Mouse (Mus musculus): Measurements from ENCODE around the gene Strip2. TPM values are rescaled to one million over a fixed set of nuclear protein-coding genes. Genes with fewer than 3 reads are reported as not detected.

Strip2 gene
- total RNA-seq, 2 experiments from 2014 or later: 2.2 to 2.6 TPM

DNA sequence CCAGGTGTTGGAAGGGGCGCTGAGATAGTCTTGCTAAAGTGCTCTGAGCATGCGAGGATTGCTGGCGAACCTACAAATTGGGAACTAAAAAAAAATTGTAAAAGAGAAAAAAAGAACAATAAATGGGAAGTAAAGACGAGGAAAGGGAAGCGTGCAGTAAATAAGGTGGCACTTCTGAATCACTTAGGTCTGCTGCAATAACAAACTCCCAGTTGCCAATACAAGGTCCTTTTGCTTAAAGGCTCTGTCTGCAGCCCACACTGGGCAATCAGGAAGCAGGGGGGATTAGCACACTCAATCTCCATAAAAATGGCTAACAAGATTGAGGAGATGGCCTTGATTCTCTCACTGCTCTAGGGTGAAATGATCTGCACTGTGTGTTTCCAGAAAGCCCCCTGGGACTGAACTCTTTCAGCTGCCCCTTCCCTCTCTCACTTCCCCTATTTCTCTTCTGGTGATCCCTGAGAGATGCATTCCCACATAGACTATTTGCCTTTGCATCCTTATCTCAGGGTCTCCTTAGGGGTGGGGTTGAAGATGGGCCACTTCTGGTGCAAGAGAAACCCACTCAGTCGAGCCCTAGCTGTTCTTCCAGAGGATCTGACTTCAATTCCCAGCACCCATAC is 8.9 kb downstream of the Strip2 start:
- DNase-seq (ENCODE audit: low spot score in 2 of 2): no peak

- DNase-seq (ENCODE audit: low spot score in 2 of 2): no peak
Observed at GRCm38 (mm10) chr6:29930087-29930486, 13.3 kb downstream of the Strip2 start.

DNA sequence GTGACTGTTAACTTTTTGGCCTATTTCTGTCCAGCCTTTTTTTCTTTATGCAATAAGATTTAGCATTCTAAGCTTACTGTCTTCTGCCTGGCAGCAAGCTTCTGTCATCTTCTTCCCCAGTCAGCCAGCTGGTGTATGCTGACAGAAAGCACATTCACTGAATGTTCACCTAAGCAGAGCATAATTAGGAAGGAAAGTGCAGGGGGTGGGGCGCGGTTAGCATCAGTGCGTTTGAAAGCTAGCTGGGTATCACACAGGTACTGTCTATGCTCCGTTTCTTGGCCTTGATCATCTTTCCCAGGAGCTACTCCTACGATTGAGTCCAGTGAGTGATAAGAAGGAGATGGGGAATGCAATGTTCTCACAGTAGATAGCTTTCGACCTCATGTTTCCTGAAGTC is 13.9 kb downstream of the Strip2 start:
- DNase-seq (ENCODE audit: low spot score in 2 of 2): no peak

GRCm38 (mm10) chr6:29931181-29931580 is 14.4 kb downstream of the Strip2 start:
- no peak for DNase-seq (ENCODE audit: low spot score in 2 of 2)

DNA sequence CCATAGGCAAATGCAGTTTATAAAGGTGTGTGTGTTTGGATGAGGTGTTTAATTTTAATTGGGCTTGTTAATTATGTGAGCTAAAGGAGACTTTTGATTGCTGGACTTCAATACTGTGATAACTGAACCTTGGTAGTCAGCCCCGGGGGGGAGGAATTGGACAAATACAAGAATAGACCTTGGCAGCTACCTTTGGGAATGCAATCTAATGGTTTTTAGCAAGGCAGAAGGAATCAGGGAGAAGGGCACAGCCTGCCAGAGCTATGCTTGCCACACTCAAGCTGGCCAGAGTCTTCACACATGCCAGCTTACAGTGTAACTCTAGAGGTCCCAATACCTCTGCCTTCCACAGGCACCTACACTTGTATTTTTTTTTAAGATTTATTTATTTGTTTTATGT is 18.9 kb downstream of the Strip2 start:
- no peak for DNase-seq (ENCODE audit: low spot score in 2 of 2)

GRCm38 (mm10) chr6:29940428-29940827 is 23.6 kb downstream of the Strip2 start:
- no peak for DNase-seq (ENCODE audit: low spot score in 2 of 2)

DNA sequence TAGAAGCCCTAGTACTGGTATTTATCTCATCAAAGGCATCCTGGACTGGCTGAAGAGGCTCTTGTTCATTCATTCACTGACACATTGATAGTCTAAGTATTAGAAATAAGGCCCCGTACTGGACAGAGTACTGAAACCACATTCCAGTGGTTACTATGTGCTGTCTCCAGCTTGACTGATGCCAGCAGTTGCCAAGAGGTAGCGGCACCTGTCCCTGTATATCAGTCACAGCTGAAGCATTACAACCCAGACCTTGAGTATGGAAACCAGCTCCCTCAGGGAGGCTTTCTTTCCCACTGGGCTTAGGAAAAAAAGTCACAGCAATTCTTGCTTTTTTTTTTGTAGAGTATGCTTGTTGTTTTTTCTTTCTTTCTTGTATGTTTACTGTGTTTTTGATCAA is 24.2 kb downstream of the Strip2 start:
- no peak for DNase-seq (ENCODE audit: low spot score in 2 of 2)

DNA sequence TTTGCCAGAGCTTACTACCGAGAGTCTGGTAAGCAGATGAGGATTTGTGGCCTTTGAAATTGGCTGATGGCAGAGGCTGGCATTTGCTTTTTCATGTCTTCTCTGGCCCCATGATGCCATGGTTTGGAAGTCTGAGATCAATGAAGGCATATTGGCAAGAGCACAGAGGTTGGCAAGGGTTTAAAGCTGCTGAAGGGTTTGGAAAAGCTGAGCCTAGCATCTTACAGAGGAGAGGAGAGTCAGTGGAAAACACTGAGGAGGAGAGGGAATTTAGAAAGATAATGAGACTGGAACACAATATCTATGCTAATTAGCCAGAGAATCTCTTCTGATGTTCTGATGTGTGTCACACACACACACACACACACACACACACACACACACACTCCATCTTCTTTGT is 27.7 kb downstream of the Strip2 start:
- no peak for DNase-seq (ENCODE audit: low spot score in 2 of 2)

- DNase-seq (ENCODE audit: low spot score in 2 of 2): no peak
Observed at GRCm38 (mm10) chr6:29946568-29946967, 29.8 kb downstream of the Strip2 start.

DNA sequence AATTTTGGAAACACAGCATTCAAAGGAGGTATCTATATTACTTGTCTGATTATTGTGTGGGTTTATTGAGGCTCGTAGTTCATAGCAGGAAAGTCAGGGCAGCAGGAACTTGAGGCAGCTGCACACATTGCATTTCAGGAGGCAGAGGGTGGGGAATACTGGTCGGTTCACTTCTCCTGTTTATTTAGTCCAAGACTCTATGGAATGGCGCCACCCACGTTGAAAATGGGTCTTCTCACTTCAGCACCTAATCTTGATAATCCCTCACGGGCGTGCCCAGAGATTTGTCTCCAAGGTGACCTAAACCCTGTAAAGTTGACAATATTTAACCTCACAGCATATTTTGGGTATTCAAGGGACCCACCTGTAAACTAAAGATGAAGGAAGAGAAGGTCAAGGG is 31.0 kb downstream of the Strip2 start:
- no peak for DNase-seq (ENCODE audit: low spot score in 2 of 2)

- no peak for DNase-seq (ENCODE audit: low spot score in 2 of 2)
Observed at GRCm38 (mm10) chr6:29956749-29957148, 39.9 kb downstream of the Strip2 start.

DNA sequence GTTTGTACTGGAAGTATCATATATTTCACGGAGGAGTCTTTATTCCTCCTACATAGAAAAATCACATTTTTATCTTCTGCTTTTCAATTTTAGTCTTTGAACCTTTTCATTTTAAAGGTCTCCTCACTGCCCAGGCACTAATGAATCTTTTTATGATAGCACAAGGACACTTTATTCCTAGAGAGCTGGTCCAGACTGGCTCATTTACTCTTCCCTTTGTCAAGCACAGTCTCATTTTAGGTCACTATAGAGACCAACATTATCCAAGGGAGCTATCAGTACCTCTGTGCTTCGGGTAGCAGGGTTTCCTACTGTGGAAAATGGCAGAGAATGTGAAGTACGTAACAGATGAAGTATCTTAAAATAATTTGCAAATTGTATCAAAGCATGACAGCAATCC is 41.9 kb downstream of the Strip2 start:
- no peak for DNase-seq (ENCODE audit: low spot score in 2 of 2)

- DNase-seq (ENCODE audit: low spot score in 2 of 2): no peak
Observed at GRCm38 (mm10) chr6:29961081-29961480, 44.3 kb downstream of the Strip2 start.

GRCm38 (mm10) chr6:29967917-29968316 is 51.1 kb downstream of the Strip2 start:
- no peak for DNase-seq (ENCODE audit: low spot score in 2 of 2)

DNA sequence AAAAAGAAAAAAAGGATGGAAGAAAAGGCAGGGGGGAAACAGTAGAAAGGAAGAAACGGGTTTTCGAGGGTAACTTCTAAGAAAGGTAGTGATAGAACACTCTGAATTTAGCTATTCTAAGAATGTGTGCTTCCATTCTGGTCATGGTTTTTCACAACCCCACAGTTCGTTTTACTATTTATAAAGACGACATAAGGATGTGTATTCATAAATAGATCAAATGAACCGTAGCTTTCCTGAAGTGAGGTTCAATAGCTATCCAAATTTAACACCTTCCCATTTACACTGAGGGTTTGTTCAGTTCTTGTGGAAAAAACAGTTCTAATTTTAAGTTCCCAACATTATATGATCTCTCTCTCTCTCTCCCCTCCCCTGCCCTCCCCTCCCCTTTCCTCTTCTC is 56.5 kb downstream of the Strip2 start:
- DNase-seq (ENCODE audit: low spot score in 2 of 2): no peak

DNA sequence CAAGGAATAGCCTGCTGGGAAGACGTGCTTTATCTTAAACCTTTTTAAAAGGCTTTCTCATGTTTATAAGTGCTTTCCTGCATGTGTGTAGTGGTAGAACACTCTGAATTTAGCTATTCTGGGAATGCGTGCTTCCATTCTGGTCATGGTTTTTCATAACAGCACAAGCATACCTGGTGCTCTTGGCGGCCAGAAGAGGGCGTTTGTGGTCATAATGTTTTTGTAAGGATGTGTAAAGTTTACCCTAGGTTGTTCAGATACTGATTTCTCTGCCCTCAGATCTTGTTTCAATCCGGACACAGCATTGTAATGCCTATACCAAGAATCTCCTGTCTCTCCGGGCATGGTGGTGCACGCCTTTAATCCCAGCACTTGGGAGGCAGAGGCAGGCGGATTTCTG is 58.0 kb downstream of the Strip2 start:
- DNase-seq (ENCODE audit: low spot score in 2 of 2): no peak

DNA sequence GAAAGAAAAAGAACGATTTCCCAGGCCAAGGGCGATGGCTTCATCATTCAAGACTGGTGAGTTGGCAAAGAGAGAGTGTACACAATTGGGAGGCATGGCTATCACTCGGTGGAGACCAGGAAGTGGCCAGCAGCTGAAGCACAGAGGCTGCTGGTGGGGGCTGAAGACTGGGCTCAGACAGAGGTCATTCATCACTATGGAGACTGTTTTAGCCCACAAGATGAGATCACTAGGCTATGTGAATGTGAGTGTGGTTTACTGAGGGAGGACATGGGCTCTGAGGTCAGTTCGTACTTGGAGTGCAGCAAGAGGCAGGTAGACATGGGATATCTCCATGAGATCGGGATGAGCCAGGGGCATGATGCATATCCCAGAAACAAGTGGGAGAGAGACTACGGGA is 63.6 kb downstream of the Strip2 start:
- no peak for DNase-seq (ENCODE audit: low spot score in 2 of 2)

DNA sequence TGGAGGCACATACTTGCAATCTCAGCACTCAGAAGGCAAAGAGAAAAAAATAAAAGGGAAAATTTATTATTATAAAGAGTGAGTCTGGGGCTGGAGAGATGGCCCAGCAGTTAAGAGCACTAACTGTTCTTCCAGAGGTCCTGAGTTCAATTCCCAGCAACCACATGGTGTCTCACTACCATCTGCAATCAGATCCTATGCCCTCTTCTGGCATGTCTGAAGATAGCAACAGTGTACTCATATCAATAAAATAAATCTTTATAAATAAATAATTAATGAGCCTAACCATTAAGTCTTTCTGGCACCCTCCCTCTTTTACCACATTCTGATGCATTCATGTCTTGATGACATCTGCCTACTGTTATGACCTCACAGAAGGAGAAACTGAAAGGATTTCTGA is 65.0 kb downstream of the Strip2 start:
- no peak for DNase-seq (ENCODE audit: low spot score in 2 of 2)

DNA sequence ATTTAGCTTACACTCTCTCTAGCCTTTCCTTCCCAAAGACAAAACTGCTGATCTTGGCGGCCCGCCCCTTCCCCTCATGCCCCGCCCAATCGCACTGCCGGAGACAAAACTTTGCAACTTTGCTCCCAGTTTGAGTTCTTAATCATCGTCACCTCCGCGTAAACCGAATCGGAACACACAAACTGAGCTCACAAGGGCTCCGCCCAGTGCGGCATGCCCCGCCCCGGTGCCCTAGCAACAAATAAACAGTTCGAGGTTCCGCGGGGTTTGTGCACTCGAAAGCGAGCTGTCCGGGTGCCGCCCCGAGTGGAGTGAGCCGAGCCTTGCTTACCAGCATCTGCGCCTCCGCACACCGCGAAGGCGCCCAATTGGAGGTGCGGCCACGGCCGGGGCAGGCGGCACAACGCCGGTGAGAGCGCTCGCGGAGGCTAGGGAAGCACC is 68.3 kb downstream of the Strip2 start:
- peak; percentile 49 to 73 for DNase-seq (ENCODE audit: low spot score in 2 of 2)

GRCm38 (mm10) chr6:29985504-29985903 is 68.7 kb downstream of the Strip2 start:
- no peak for DNase-seq (ENCODE audit: low spot score in 2 of 2)

- no peak for DNase-seq (ENCODE audit: low spot score in 2 of 2)
Observed at GRCm38 (mm10) chr6:29985986-29986385, 69.2 kb downstream of the Strip2 start.

DNA sequence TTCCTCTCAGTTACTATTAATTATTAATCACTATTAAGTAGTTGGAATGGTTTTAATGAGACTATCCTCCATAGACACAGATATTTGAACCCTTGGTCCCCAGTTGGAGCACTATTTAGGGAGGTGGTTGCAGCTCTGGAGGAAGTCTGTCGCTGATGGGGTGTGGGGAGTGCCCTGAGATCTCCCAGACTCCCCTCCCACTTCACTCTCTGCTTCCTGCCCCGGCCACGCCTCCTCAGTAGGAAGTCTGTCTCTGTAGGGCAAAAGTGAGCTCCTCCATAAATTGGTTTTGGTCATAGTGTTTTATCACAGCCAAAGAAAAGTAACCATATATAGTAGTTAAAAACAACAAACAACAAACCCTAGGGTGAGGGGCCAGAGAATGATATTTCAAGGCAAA is 70.4 kb downstream of the Strip2 start:
- DNase-seq (ENCODE audit: low spot score in 2 of 2): no peak

- DNase-seq (ENCODE audit: low spot score in 2 of 2): no peak
Observed at GRCm38 (mm10) chr6:29998140-29998539, 81.3 kb downstream of the Strip2 start.

- DNase-seq (ENCODE audit: low spot score in 2 of 2): no peak
Observed at GRCm38 (mm10) chr6:29998771-29999170, 82.0 kb downstream of the Strip2 start.
